In the genomic region with DNA sequence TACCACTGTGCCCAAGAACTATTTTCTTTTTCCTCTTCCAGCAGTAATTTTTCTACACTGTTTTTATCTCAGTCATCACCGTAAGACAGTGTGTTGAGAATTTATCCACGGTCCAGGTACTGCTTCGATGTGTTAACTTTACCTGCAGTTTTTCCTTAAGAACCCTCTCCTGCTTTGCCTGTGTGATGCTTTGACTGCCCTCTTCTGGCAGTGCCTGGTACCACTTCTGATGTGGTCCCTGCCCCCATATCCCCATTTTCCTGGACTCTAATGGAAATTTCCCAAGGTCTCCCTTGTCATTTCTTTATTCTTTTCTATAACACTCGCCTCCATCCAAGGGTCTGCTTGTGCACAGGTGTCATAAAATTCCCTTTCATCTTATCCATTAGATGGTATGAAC, we compare ENCODE assay signal across 10 mouse cellular contexts. TPM values are rescaled to one million over a fixed set of nuclear protein-coding genes. Genes with fewer than 3 reads are reported as not detected.
A peak's percentile ranks its signal among the peaks of the same experiment; 100 is the strongest.
DNase-seq lines count a peak whose midpoint lies in the region; ATAC-seq and TF ChIP-seq lines count a peak whose summit lies in the region.
"Had no signal": no experiment of that assay in that cellular context is flagged by ENCODE, and none has a peak within 500 bp of the region (broad histone marks: within the 10 kb centered on the region; RNA-seq: fewer than 3 reads in every experiment).

No protein-coding gene starts in this region.

- no peak overlapping the region for H3K9ac ChIP-seq in forebrain, embryonic 11.5 days (ENCODE audit: low read length)
- H3K9ac ChIP-seq in forebrain, embryonic 12.5 days: no peak overlapping the region
- no peak overlapping the region for H3K9ac ChIP-seq in stomach, postnatal 0 days (ENCODE audit: low read length)
- H3K9ac ChIP-seq: hindbrain, embryonic 15.5 days; neural tube, embryonic 13.5 days had no signal

- H3K36me3 ChIP-seq in forebrain, embryonic 11.5 days (ENCODE audit: control insufficient read depth, insufficient read depth, low read length): no peaks in the 10 kb centered on the region
- no peaks in the 10 kb centered on the region for H3K36me3 ChIP-seq in forebrain, embryonic 12.5 days (replicated peaks)
- H3K36me3 ChIP-seq in stomach, postnatal 0 days (ENCODE audit: control insufficient read depth, insufficient read depth, low read length): no peaks in the 10 kb centered on the region
- H3K36me3 ChIP-seq: hindbrain, embryonic 15.5 days; neural tube, embryonic 13.5 days had no signal

- peaks cover 1% of the 10 kb centered on the region; the same call in 1 of the 2 replicates for H3K4me1 ChIP-seq in forebrain, embryonic 11.5 days (replicated peaks; ENCODE audit: control insufficient read depth, insufficient read depth, low read length)
- peaks cover 12% of the 10 kb centered on the region for H3K4me1 ChIP-seq in forebrain, embryonic 12.5 days
- no peaks in the 10 kb centered on the region for H3K4me1 ChIP-seq in lung, adult 2 months (ENCODE audit: control insufficient read depth, insufficient read depth, low read length)
- H3K4me1 ChIP-seq in stomach, postnatal 0 days (replicated peaks; ENCODE audit: control insufficient read depth, insufficient read depth): 0 out of 2 replicates have a peak, but pooled peaks cover 2% of the 10 kb centered on the region

- intact Hi-C loops in heart, postnatal 36 days (cut with DNase I): loop anchor here (5.0 kb wide), 1 partner anchor 106 kb away; no protein-coding TSS in a partner anchor

- TF ChIP-seq EP300 in stomach, postnatal 0 days (optimal IDR thresholded peaks at IDR 0.05): no peak

- no peaks in the 10 kb centered on the region for H3K27me3 ChIP-seq in forebrain, embryonic 11.5 days (ENCODE audit: control insufficient read depth, insufficient read depth, low read length)
- H3K27me3 ChIP-seq in forebrain, embryonic 12.5 days: no peaks in the 10 kb centered on the region
- no peaks in the 10 kb centered on the region for H3K27me3 ChIP-seq in stomach, postnatal 0 days (ENCODE audit: control insufficient read depth, insufficient read depth, low read length)
- H3K27me3 ChIP-seq: hindbrain, embryonic 15.5 days; neural tube, embryonic 13.5 days had no signal

- no peak for TF ChIP-seq POLR2A in lung, adult 2 months (IDR thresholded peaks at IDR 0.05; ENCODE audit: borderline replicate concordance, extremely low read depth, low read depth, low read length)

- H3K9me3 ChIP-seq in forebrain, embryonic 11.5 days (ENCODE audit: control insufficient read depth, low read length): no peaks in the 10 kb centered on the region
- H3K9me3 ChIP-seq in forebrain, embryonic 12.5 days: no peaks in the 10 kb centered on the region
- H3K9me3 ChIP-seq in stomach, postnatal 0 days (ENCODE audit: control insufficient read depth, low read length): no peaks in the 10 kb centered on the region
- H3K9me3 ChIP-seq: hindbrain, embryonic 15.5 days; neural tube, embryonic 13.5 days had no signal

- peak; percentile 79 for TF ChIP-seq CTCF in lung, adult 2 months (IDR thresholded peaks at IDR 0.05; ENCODE audit: insufficient read depth, low read length)
- peak; percentile 81 for TF ChIP-seq CTCF in stomach, postnatal 0 days (IDR thresholded peaks at IDR 0.05; ENCODE audit: low read depth)

- H3K27ac ChIP-seq in forebrain, embryonic 11.5 days (ENCODE audit: low read depth, low read length): no peak overlapping the region
- H3K27ac ChIP-seq in forebrain, embryonic 12.5 days: no peak overlapping the region
- no peak overlapping the region for H3K27ac ChIP-seq in stomach, postnatal 0 days (replicated peaks)
- H3K27ac ChIP-seq: hindbrain, embryonic 15.5 days; neural tube, embryonic 13.5 days had no signal

- no peak for ATAC-seq in forebrain, embryonic 11.5 days (replicated peaks; ENCODE audit: low FRiP score)
- no peak for ATAC-seq in forebrain, embryonic 12.5 days (ENCODE audit: low FRiP score)
- no peak for ATAC-seq in stomach, postnatal 0 days (ENCODE audit: low FRiP score, low TSS enrichment)

- no peak overlapping the region for H3K4me2 ChIP-seq in forebrain, embryonic 11.5 days (ENCODE audit: low read depth, low read length, severe bottlenecking)
- no peak overlapping the region for H3K4me2 ChIP-seq in forebrain, embryonic 12.5 days
- no peak overlapping the region for H3K4me2 ChIP-seq in stomach, postnatal 0 days (replicated peaks; ENCODE audit: low read depth)
- H3K4me2 ChIP-seq: hindbrain, embryonic 15.5 days; neural tube, embryonic 13.5 days had no signal

- WGBS in forebrain, embryonic 11.5 days: 45% methylated on average over 4 of the region's 4 CpGs
- WGBS in forebrain, embryonic 12.5 days: 50% methylated on average over 4 of the region's 4 CpGs
- WGBS in lung, adult 2 months: 41% methylated on average over 4 of the region's 4 CpGs
- 33% methylated on average over 4 of the region's 4 CpGs for WGBS in stomach, postnatal 0 days

- peak; percentile 72 for DNase-seq in forebrain, embryonic 11.5 days (ENCODE audit: low spot score)
- peak; percentile 52 for DNase-seq in right cerebral cortex, adult 18-20 months
- DNase-seq in right cerebral cortex, postnatal 36 days (ENCODE audit: low spot score in 2 of 2): no peak
- DNase-seq in cerebellum, adult 9-10 months: peak; percentile 73
- peak; percentile 70 to 73 for DNase-seq in heart, postnatal 36 days
- DNase-seq in lung, adult 2 months: peak; percentile 58
- peak; percentile 66 for DNase-seq in stomach, postnatal 0 days (ENCODE audit: low spot score)

- no peak overlapping the region for H3K4me3 ChIP-seq in forebrain, embryonic 11.5 days (ENCODE audit: low read depth, low read length)
- no peak overlapping the region for H3K4me3 ChIP-seq in forebrain, embryonic 12.5 days (replicated peaks)
- no peak overlapping the region for H3K4me3 ChIP-seq in lung, adult 2 months (replicated peaks; ENCODE audit: extremely low read depth, low read depth, low read length)
- H3K4me3 ChIP-seq in stomach, postnatal 0 days (ENCODE audit: low read depth, low read length): no peak overlapping the region
- H3K4me3 ChIP-seq: hindbrain, embryonic 15.5 days; neural tube, embryonic 13.5 days had no signal

RNA-seq across cellular contexts. Expression of a gene that starts 3.3 kb away (rescaled TPM):
- polyA plus RNA-seq in forebrain, embryonic 11.5 days (2014; fragmentation: Nextera tagmentation; extraction: Ambion mirVana): 80.0 and 82.3 TPM in 2 replicates
- 93.6 and 94.0 TPM in 2 replicates for polyA plus RNA-seq in forebrain, embryonic 12.5 days (2016; fragmentation: Nextera tagmentation; extraction: Ambion mirVana)
- 100 to 1,000 TPM; 372 to 397 TPM for total RNA-seq in heart, postnatal 36 days (2021)
- 26.2 and 26.5 TPM in 2 replicates for polyA plus RNA-seq in lung, adult 2 months (2012; rRNA removed)
- 125 and 130 TPM in 2 replicates for polyA plus RNA-seq in stomach, postnatal 0 days (2015; fragmentation: Nextera tagmentation; extraction: Ambion mirVana)

RNA-seq across cellular contexts. Expression of a gene that starts 37.3 kb away (rescaled TPM):
- polyA plus RNA-seq in forebrain, embryonic 11.5 days (2014; fragmentation: Nextera tagmentation; extraction: Ambion mirVana): 0.04 TPM in 1 of 2 replicates, not detected in the other
- polyA plus RNA-seq in forebrain, embryonic 12.5 days (2016; fragmentation: Nextera tagmentation; extraction: Ambion mirVana): 0.12 and 0.20 TPM in 2 replicates
- total RNA-seq in heart, postnatal 36 days (2021): 1 to 10 TPM; 1.0 to 1.2 TPM
- polyA plus RNA-seq in lung, adult 2 months (2012; rRNA removed): 0.63 and 0.80 TPM in 2 replicates
- polyA plus RNA-seq in stomach, postnatal 0 days (2015; fragmentation: Nextera tagmentation; extraction: Ambion mirVana): 0.70 and 0.82 TPM in 2 replicates

Comparison
In these comparisons a context has a peak if more than half of its experiments do, and no peak if none do; other contexts are left out.
1. DNase-seq: peak in forebrain, embryonic 11.5 days (single experiment), right cerebral cortex, adult 18-20 months (single experiment), cerebellum, adult 9-10 months (single experiment), heart, postnatal 36 days (2 of 2), lung, adult 2 months (single experiment) and stomach, postnatal 0 days (single experiment); none in right cerebral cortex, postnatal 36 days (0 of 2).